In genomic region chr15:52425976-52426375, GRCm38 (mm10) we compare ENCODE assay signal across 16 mouse cellular contexts.
"Had no signal": no experiment of that assay in that cellular context is flagged by ENCODE, and none has a peak within 500 bp of the region (broad histone marks: within the 10 kb centered on the region; RNA-seq: fewer than 3 reads in every experiment).

No protein-coding gene starts in this region.

- ATAC-seq: inflammation-experienced regulatory T-cells, adult 6 months; intestine, postnatal 0 days; midbrain, embryonic 13.5 days had no signal

- DNase-seq: kidney, adult 8-10 months; kidney, postnatal 36 days; left cerebral cortex, postnatal 4 days; right cerebral cortex, adult 18-20 months; right cerebral cortex, postnatal 25 days; thymus, postnatal 4 days had no signal

- H3K9me3 ChIP-seq: limb, embryonic 13.5 days; megakaryocyte, embryonic 14.5 days; midbrain, embryonic 13.5 days; neural tube, embryonic 15.5 days had no signal

- H3K4me1 ChIP-seq: limb, embryonic 13.5 days; megakaryocyte, embryonic 14.5 days; neural tube, embryonic 15.5 days had no signal

- H3K9ac ChIP-seq: limb, embryonic 13.5 days; liver, embryonic 14.5 days; midbrain, embryonic 13.5 days; neural tube, embryonic 15.5 days had no signal

- H3K27me3 ChIP-seq: limb, embryonic 13.5 days; megakaryocyte, embryonic 14.5 days; midbrain, embryonic 13.5 days; neural tube, embryonic 15.5 days had no signal

- H3K4me2 ChIP-seq: limb, embryonic 13.5 days; midbrain, embryonic 13.5 days; neural tube, embryonic 15.5 days had no signal

- H3K4me3 ChIP-seq: layer of hippocampus, adult 2 months; limb, embryonic 13.5 days; megakaryocyte, embryonic 14.5 days; midbrain, embryonic 13.5 days; myocyte; neural tube, embryonic 15.5 days had no signal

- H3K36me3 ChIP-seq: limb, embryonic 13.5 days; midbrain, embryonic 13.5 days; neural tube, embryonic 15.5 days had no signal

- H3K27ac ChIP-seq: layer of hippocampus, adult 2 months; limb, embryonic 13.5 days; liver, embryonic 14.5 days; macrophage; midbrain, embryonic 13.5 days; neural tube, embryonic 15.5 days had no signal
